Mouse (Mus musculus): ENCODE measurements around the gene 1810009A15Rik. TPM values are rescaled to one million over a fixed set of nuclear protein-coding genes. Genes with fewer than 3 reads are reported as not detected.
A peak's percentile ranks its signal among the peaks of the same experiment; 100 is the strongest.

The 1810009A15Rik gene
- total and polyA plus RNA-seq, 2 experiments from 2014 or later = 26.0 to 31.9 TPM

GRCm38 (mm10) chr19:8844371-8845129, 44.1 kb upstream of the 1810009A15Rik start:
- H3K9ac ChIP-seq = no peak overlapping the region
- DNase-seq = peak; percentile 86
- 62% methylated on average over 5 of the region's 5 CpGs for WGBS

GRCm38 (mm10) chr19:8848356-8848755, 40.3 kb upstream of the 1810009A15Rik start:
- Histone ChIP-seq H3K4me1 (ENCODE audit: insufficient read depth) (no peaks in the 10 kb centered on the region), H3K27me3 (ENCODE audit: insufficient read depth, low read length) (no peaks in the 10 kb centered on the region), H3K9me3 (ENCODE audit: low read length) (no peaks in the 10 kb centered on the region), H3K4me2 (ENCODE audit: low read depth) (no peak overlapping the region), H3K4me3 (ENCODE audit: low read depth, low read length) (no peak overlapping the region), H3K9ac (no peak overlapping the region), H3K27ac (ENCODE audit: low read depth, low read length) (no peak overlapping the region), H3K36me3 (ENCODE audit: insufficient read depth) (peaks cover 37% of the 10 kb centered on the region)
- TF ChIP-seq CTCF (IDR thresholded peaks at IDR 0.05; ENCODE audit: low read depth) = no peak
- ATAC-seq (no peak), DNase-seq (no peak)
- 87% methylated on average over 5 of the region's 5 CpGs for WGBS

More at GRCm38 (mm10) chr19:8844371-8845129, 44.1 kb upstream of the 1810009A15Rik start:
- peak; percentile 80 for TF ChIP-seq CTCF (IDR thresholded peaks at IDR 0.05; ENCODE audit: low read depth)
- H3K27me3 ChIP-seq (ENCODE audit: insufficient read depth, low read length) = no peaks in the 10 kb centered on the region
- H3K4me2 ChIP-seq (ENCODE audit: low read depth) = no peak overlapping the region
- no peak for ATAC-seq
- H3K4me1 ChIP-seq (ENCODE audit: insufficient read depth) = peaks cover 5% of the 10 kb centered on the region
- no peak overlapping the region for H3K4me3 ChIP-seq (ENCODE audit: low read depth, low read length)
- no peaks in the 10 kb centered on the region for H3K9me3 ChIP-seq (ENCODE audit: low read length)
- peaks cover 54% of the 10 kb centered on the region for H3K36me3 ChIP-seq (ENCODE audit: insufficient read depth)
- no peak overlapping the region for H3K27ac ChIP-seq (ENCODE audit: low read depth, low read length)

- Histone ChIP-seq H3K4me1 (ENCODE audit: insufficient read depth) (no peaks in the 10 kb centered on the region), H3K27ac (ENCODE audit: low read depth, low read length) (no peak within 1 kb of the TSS), H3K27me3 (ENCODE audit: insufficient read depth, low read length) (no peaks in the 10 kb centered on the region), H3K36me3 (ENCODE audit: insufficient read depth) (peaks cover 37% of the 10 kb centered on the region), H3K9me3 (ENCODE audit: low read length) (no peaks in the 10 kb centered on the region), H3K4me3 (ENCODE audit: low read depth, low read length) (no peak within 1 kb of the TSS), H3K9ac (no peak within 1 kb of the TSS), H3K4me2 (ENCODE audit: low read depth) (no peak within 1 kb of the TSS)
- no peak for DNase-seq
- no peak for TF ChIP-seq CTCF (IDR thresholded peaks at IDR 0.05; ENCODE audit: low read depth)
- 38% methylated on average over 7 of the region's 7 CpGs for WGBS
- ATAC-seq = peak; percentile 45
Observed at GRCm38 (mm10) chr19:8850402-8850901, 38.2 kb upstream of the 1810009A15Rik start, which contains the start of gene Lrrn4cl. Gene Lrrn4cl, plus strand, starts transcription at chr19:8850768.

GRCm38 (mm10) chr19:8851639-8852038, 37.0 kb upstream of the 1810009A15Rik start:
- TF ChIP-seq CTCF (IDR thresholded peaks at IDR 0.05; ENCODE audit: low read depth) = no peak

GRCm38 (mm10) chr19:8852236-8852928, 36.3 kb upstream of the 1810009A15Rik start:
- TF ChIP-seq CTCF (IDR thresholded peaks at IDR 0.05; ENCODE audit: low read depth) = no peak
- no peaks in the 10 kb centered on the region for H3K4me1 ChIP-seq (ENCODE audit: insufficient read depth)
- H3K4me3 ChIP-seq (ENCODE audit: low read depth, low read length) = no peak overlapping the region
- WGBS = 64% methylated on average over 10 of the region's 10 CpGs
- DNase-seq = no peak
- no peak overlapping the region for H3K27ac ChIP-seq (ENCODE audit: low read depth, low read length)
- H3K27me3 ChIP-seq (ENCODE audit: insufficient read depth, low read length) = no peaks in the 10 kb centered on the region
- no peaks in the 10 kb centered on the region for H3K9me3 ChIP-seq (ENCODE audit: low read length)
- ATAC-seq = no peak
- H3K4me2 ChIP-seq (ENCODE audit: low read depth) = no peak overlapping the region
- H3K9ac ChIP-seq = no peak overlapping the region
- H3K36me3 ChIP-seq (ENCODE audit: insufficient read depth) = peaks cover 18% of the 10 kb centered on the region

More at GRCm38 (mm10) chr19:8851639-8852038, 37.0 kb upstream of the 1810009A15Rik start:
- WGBS = 54% methylated on average over 7 of the region's 7 CpGs
- no peaks in the 10 kb centered on the region for H3K27me3 ChIP-seq (ENCODE audit: insufficient read depth, low read length)
- H3K9ac ChIP-seq = no peak overlapping the region
- H3K27ac ChIP-seq (ENCODE audit: low read depth, low read length) = no peak overlapping the region
- H3K4me1 ChIP-seq (ENCODE audit: insufficient read depth) = no peaks in the 10 kb centered on the region
- H3K4me2 ChIP-seq (ENCODE audit: low read depth) = no peak overlapping the region
- DNase-seq (no peak), ATAC-seq (no peak)
- H3K9me3 ChIP-seq (ENCODE audit: low read length) = no peaks in the 10 kb centered on the region
- H3K36me3 ChIP-seq (ENCODE audit: insufficient read depth) = peaks cover 25% of the 10 kb centered on the region
- H3K4me3 ChIP-seq (ENCODE audit: low read depth, low read length) = no peak overlapping the region

GRCm38 (mm10) chr19:8853117-8853516, 35.5 kb upstream of the 1810009A15Rik start:
- no peak for TF ChIP-seq CTCF (IDR thresholded peaks at IDR 0.05; ENCODE audit: low read depth)
- Histone ChIP-seq H3K36me3 (ENCODE audit: insufficient read depth) (peaks cover 12% of the 10 kb centered on the region), H3K4me1 (ENCODE audit: insufficient read depth) (no peaks in the 10 kb centered on the region), H3K27me3 (ENCODE audit: insufficient read depth, low read length) (no peaks in the 10 kb centered on the region), H3K4me3 (ENCODE audit: low read depth, low read length) (no peak overlapping the region), H3K4me2 (ENCODE audit: low read depth) (no peak overlapping the region), H3K9ac (no peak overlapping the region), H3K27ac (ENCODE audit: low read depth, low read length) (no peak overlapping the region), H3K9me3 (ENCODE audit: low read length) (no peaks in the 10 kb centered on the region)
- DNase-seq (no peak), ATAC-seq (no peak)
- WGBS = 75% methylated on average over 3 of the region's 3 CpGs

- 43% methylated on average over 4 of the region's 4 CpGs for WGBS
- no peak overlapping the region for H3K4me2 ChIP-seq (ENCODE audit: low read depth)
- DNase-seq = peak; percentile 56
Observed at GRCm38 (mm10) chr19:8857689-8858088, 31.0 kb upstream of the 1810009A15Rik start.

More at GRCm38 (mm10) chr19:8857689-8858088, 31.0 kb upstream of the 1810009A15Rik start:
- H3K27ac ChIP-seq (ENCODE audit: low read depth, low read length) = no peak overlapping the region
- H3K4me3 ChIP-seq (ENCODE audit: low read depth, low read length) = no peak overlapping the region
- H3K4me1 ChIP-seq (ENCODE audit: insufficient read depth) = no peaks in the 10 kb centered on the region
- no peak for ATAC-seq
- no peaks in the 10 kb centered on the region for H3K9me3 ChIP-seq (ENCODE audit: low read length)
- no peaks in the 10 kb centered on the region for H3K27me3 ChIP-seq (ENCODE audit: insufficient read depth, low read length)
- TF ChIP-seq CTCF (IDR thresholded peaks at IDR 0.05; ENCODE audit: low read depth) = peak; percentile 68
- H3K36me3 ChIP-seq (ENCODE audit: insufficient read depth) = no peaks in the 10 kb centered on the region
- H3K9ac ChIP-seq = no peak overlapping the region

Measured in forebrain, postnatal 0 days (tissue).